Mouse (Mus musculus): ENCODE data around the gene Ptpn14. TPM values are rescaled to one million over a fixed set of nuclear protein-coding genes. Genes with fewer than 3 reads are reported as not detected.

Gene Ptpn14
- polyA plus RNA-seq, 1 experiment from 2014 or later: 1.9 TPM

DNA sequence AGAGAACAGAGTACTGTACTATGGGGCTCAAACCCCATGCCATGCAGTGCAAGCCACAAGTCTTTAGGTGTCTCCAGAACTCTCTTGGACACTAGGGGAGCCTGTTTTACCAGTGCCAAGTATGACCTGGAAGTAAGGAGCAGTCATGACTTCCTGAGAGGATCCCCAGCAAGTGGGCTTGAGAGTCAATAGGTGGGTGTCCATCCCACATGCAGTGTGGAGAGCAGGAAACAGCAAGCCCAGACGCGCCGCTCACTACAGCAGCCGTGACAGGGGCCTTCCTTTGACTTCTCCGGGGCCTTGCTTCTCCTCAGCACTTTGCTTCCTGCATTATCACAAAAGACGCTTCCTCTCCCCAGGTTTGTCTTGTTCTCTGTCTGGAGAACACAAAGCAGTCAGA lies 27.9 kb upstream of the Ptpn14 start:
- Histone ChIP-seq H3K27ac (no peak overlapping the region), H3K27me3 (0 out of 2 replicates have a peak, but pooled peaks cover 5% of the 10 kb centered on the region), H3K4me3 (no peak overlapping the region), H3K9ac (no peak overlapping the region; the same call in 1 of the 2 replicates), H3K4me2 (no peak overlapping the region), H3K9me3 (no peaks in the 10 kb centered on the region), H3K36me3 (no peaks in the 10 kb centered on the region), H3K4me1 (replicated peaks) (no peaks in the 10 kb centered on the region)
- no peak for ATAC-seq (ENCODE audit: low FRiP score)
- WGBS: 74% methylated on average over 6 of the region's 6 CpGs

DNA sequence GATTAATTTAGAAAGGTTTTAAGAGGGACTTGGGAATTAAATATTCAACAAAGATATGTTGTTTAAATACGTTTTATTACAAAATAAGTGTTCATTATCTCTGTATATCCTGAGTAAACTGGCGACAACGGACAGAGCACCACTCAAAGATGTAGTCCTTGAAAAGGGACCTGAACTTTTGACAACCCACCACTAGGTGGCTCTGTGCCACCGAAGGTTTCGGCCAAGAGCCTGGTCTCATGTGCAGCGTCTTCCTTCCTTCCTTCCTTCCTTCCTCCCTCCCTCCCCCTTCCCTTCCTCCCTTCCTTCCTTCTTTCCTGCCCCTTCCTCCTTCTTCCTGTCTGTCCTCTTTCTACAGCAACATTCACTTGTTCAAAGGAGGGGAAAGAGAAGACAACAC lies 27.1 kb upstream of the Ptpn14 start:
- Histone ChIP-seq H3K4me2 (no peak overlapping the region), H3K4me1 (replicated peaks) (no peaks in the 10 kb centered on the region), H3K27ac (no peak overlapping the region), H3K9me3 (no peaks in the 10 kb centered on the region), H3K4me3 (no peak overlapping the region), H3K36me3 (no peaks in the 10 kb centered on the region), H3K9ac (no peak overlapping the region), H3K27me3 (0 out of 2 replicates have a peak, but pooled peaks cover 5% of the 10 kb centered on the region)
- no peak for ATAC-seq (ENCODE audit: low FRiP score)
- 2% methylated on average over 6 of the region's 6 CpGs for WGBS

DNA sequence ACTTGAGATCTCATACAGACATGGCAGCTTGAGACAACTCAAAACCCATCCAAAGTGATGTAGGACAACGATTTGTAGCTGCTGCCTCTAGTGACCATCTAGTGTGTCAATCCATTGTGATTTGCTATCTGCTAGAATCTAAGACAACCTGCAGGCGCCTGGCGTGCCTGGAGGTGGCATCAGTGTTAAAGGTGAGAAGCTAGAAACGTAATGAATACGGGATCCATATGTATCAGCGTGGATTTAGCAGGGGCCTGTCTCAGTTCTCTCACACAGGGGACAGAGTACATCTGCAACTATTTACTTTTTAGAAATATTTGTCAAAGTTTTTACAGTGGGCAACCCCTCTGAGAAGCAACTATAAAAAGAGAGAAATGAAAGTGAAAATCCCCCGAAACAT lies 24.9 kb upstream of the Ptpn14 start:
- Histone ChIP-seq H3K36me3 (no peaks in the 10 kb centered on the region), H3K4me3 (no peak overlapping the region), H3K9me3 (no peaks in the 10 kb centered on the region), H3K4me1 (replicated peaks) (peaks cover 6% of the 10 kb centered on the region; the same call in 1 of the 2 replicates), H3K27ac (no peak overlapping the region), H3K9ac (no peak overlapping the region), H3K27me3 (0 out of 2 replicates have a peak, but pooled peaks cover 5% of the 10 kb centered on the region), H3K4me2 (no peak overlapping the region)
- 56% methylated on average over 7 of the region's 7 CpGs for WGBS
- no peak for ATAC-seq (ENCODE audit: low FRiP score)

DNA sequence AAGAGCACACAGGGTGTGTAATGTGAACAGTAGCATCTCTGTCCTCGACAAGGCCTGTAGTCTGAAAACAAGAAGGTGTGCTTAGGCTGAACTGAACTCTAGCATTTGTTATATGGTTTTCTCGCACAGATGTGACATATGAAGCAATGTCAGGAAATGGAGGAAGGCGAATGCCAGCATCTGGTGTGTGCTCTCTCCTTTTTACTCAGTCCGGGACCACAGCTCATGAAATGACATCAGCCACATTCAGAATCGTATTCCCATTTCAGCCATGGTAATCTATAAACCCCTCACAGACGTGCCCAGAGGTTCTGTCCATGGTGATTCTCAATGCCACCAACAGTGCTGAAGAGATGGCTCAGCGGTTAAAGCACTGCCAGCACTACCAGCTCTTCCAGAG lies 24.5 kb upstream of the Ptpn14 start:
- Histone ChIP-seq H3K9ac (no peak overlapping the region), H3K4me2 (no peak overlapping the region), H3K27me3 (0 out of 2 replicates have a peak, but pooled peaks cover 5% of the 10 kb centered on the region), H3K9me3 (no peaks in the 10 kb centered on the region), H3K4me3 (no peak overlapping the region), H3K4me1 (replicated peaks) (peaks cover 6% of the 10 kb centered on the region; the same call in 1 of the 2 replicates), H3K27ac (no peak overlapping the region), H3K36me3 (no peaks in the 10 kb centered on the region)
- WGBS: 84% methylated on average over 7 of the region's 7 CpGs
- ATAC-seq (ENCODE audit: low FRiP score): no peak

DNA sequence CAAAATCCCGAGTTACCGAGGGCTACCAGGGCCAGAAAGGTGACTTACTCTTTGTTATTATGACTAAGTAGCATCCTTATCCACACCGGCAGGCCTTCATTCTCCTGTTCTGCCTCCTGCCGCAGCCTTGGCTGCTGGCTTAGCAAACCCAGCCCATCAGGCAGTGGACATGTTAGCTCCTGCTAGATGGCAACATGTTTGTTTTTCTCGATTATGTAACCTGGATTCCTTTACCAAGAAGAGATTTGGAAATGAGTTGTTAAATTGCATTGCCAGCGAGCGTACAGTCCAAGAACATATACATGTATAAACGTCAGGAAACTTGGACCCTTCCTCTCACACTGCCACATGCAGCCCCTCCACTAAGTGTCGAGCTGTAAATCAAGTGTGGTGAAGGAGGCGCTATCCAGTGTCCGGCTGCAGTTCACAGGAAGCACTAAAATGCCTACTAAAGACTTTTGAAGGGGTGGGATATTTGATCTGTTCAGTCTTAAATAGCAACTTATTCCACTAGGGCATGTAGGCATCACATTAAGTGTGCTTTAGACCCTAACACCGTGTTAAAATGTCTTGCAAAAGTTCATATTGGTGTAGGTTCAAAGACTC lies 21.9 kb upstream of the Ptpn14 start:
- Histone ChIP-seq H3K27me3 (no peaks in the 10 kb centered on the region), H3K9me3 (no peaks in the 10 kb centered on the region)
- no peak for ATAC-seq (ENCODE audit: low FRiP score)

DNA sequence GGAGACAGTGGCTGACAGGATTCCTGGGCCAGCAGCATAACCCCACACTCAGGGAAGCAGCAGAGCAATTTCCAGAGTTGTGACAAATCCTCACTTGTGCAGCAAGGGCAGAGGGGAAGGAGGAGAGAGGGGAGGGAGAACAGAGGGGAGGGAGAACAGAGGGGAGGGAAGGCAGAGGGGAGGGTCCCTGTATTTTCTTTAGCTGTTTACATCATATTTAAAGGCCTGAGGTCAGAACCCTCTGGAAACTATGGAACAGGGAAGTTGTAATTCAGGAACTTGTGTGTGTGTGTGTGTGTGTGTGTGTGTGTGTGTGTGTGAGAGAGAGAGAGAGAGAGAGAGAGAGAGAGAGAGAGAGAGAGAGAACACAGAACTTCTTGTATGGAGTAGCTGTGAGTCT lies 21.1 kb upstream of the Ptpn14 start:
- no peak for ATAC-seq (ENCODE audit: low FRiP score)
- Histone ChIP-seq H3K4me1 (replicated peaks) (peaks cover 6% of the 10 kb centered on the region; the same call in 1 of the 2 replicates), H3K27ac (no peak overlapping the region), H3K4me2 (no peak overlapping the region), H3K9me3 (no peaks in the 10 kb centered on the region), H3K36me3 (no peaks in the 10 kb centered on the region), H3K4me3 (no peak overlapping the region), H3K27me3 (no peaks in the 10 kb centered on the region), H3K9ac (no peak overlapping the region)

More for the DNA sequence above, 21.9 kb upstream of the Ptpn14 start:
- 86% methylated on average over 12 of the region's 12 CpGs for WGBS
- Histone ChIP-seq H3K4me3 (no peak overlapping the region), H3K9ac (no peak overlapping the region), H3K4me1 (replicated peaks) (peaks cover 6% of the 10 kb centered on the region; the same call in 1 of the 2 replicates), H3K36me3 (no peaks in the 10 kb centered on the region), H3K27ac (no peak overlapping the region), H3K4me2 (no peak overlapping the region)

DNA sequence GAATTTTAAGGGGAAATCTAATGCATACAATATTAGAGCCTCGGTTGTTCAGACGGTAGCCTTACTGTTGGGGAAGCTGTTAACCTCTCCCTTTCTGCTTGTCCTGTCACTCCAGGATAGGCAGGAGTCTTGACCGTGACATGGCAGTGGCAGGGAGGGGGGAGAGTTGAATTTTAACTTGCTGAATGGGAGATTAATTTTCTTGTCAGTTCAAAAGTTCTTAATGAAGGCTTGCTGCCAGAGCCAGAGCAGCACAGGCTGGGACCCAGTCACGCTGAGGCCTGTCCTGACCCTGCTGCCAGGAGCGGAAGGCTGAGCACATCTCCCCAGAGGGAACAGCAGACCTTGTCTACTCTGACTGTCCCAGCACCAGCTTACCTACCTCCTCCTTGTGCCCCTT lies 20.6 kb upstream of the Ptpn14 start:
- Histone ChIP-seq H3K27ac (no peak overlapping the region), H3K27me3 (no peaks in the 10 kb centered on the region), H3K4me3 (no peak overlapping the region), H3K9ac (no peak overlapping the region), H3K36me3 (no peaks in the 10 kb centered on the region), H3K4me2 (no peak overlapping the region), H3K9me3 (no peaks in the 10 kb centered on the region), H3K4me1 (replicated peaks) (peaks cover 6% of the 10 kb centered on the region; the same call in 1 of the 2 replicates)
- ATAC-seq (ENCODE audit: low FRiP score): no peak
- WGBS: 24% methylated on average over 5 of the region's 5 CpGs

DNA sequence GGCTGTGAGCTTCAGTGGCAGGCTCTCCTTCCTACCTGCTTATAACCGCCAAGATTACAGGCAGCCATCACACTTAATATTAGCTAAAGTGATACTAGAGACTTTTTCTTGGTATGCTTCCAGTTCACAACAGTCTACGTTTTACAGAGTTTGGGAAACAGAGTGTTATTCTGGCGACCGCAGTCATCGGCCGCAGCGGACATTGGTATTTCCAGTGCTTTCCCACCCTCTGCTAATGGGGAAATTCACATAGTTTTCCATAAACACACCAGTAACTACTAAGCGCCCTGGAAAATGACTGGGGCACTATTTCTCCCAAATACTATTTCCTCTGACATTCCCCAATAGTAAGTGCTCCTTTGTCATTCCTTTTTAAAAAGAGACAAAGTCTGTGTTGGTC lies 19.1 kb upstream of the Ptpn14 start:
- Histone ChIP-seq H3K27me3 (no peaks in the 10 kb centered on the region), H3K9me3 (no peaks in the 10 kb centered on the region), H3K36me3 (no peaks in the 10 kb centered on the region), H3K27ac (no peak overlapping the region), H3K4me2 (no peak overlapping the region), H3K9ac (no peak overlapping the region), H3K4me3 (no peak overlapping the region), H3K4me1 (replicated peaks) (peaks cover 6% of the 10 kb centered on the region; the same call in 1 of the 2 replicates)
- 81% methylated on average over 8 of the region's 8 CpGs for WGBS
- no peak for ATAC-seq (ENCODE audit: low FRiP score)

DNA sequence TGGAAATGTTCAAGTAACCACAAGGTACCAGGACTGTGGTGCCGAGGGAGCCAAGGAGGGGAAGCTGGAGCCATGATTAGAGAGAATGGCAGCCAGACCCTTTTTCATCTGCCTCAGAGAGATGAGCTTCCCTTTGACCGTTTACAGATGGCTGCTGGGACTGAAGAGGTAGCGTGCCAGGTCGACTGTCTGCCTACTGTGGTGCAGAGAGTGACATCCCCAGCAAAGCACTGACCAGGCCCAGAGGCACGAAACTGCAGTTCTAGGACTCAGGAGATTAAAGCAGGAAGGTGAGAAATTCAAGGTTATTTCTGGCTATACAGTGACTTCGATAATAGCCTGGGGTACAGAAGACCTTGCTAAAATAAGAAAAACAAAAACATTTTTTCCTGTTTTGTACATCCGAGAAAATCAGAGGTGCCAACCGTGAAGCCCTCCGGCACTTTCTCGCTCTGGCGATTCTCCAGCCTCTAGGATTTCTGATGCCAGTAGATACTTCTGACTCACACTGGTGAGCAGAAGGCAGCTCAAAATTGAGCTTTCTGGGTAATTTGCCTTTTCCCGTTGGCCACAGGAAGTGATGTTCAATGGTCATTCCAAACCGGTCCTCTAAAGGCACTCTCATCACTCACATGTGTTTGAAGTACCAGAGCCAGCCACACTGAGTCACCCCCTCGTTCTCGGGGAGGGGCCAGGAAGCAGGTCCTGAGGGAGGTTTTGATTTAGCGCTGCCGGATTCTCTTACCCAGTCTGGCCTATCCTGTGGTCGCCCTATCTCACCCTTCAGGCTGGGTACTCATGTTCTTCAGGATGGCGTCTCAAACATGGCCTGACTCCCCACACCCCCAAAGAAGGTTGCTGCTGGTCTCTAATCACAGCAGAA lies 11.9 kb upstream of the Ptpn14 start:
- WGBS: 72% methylated on average over 19 of the region's 19 CpGs
- no peak overlapping the region for H3K4me3 ChIP-seq
- no peaks in the 10 kb centered on the region; the same call in 1 of the 2 replicates for H3K9me3 ChIP-seq
- ATAC-seq (ENCODE audit: low FRiP score): no peak
- H3K9ac ChIP-seq: no peak overlapping the region
- H3K27ac ChIP-seq: no peak overlapping the region
- no peaks in the 10 kb centered on the region for H3K4me1 ChIP-seq (replicated peaks)
- no peaks in the 10 kb centered on the region for H3K27me3 ChIP-seq
- H3K36me3 ChIP-seq: no peaks in the 10 kb centered on the region
- H3K4me2 ChIP-seq: no peak overlapping the region

DNA sequence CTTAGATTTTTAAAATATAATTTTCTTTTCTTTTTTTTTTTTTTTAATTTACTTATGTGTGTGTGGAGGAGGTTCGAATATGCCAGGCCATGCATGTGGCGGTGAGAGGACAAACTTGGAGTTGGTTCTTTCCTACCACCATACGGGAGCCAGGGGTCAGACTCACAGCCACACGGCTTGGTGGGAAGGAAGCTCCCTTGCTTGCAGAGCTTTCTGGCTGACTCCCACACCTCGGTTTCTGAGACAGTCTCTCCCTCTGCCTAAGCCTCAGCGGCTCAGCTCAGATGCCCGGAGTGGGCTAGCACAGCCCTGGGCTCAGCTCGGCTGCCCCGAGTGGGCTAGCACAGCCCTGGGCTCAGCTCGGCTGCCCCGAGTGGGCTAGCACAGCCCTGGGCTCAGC lies 10.5 kb upstream of the Ptpn14 start:
- no peak overlapping the region for H3K4me2 ChIP-seq

DNA sequence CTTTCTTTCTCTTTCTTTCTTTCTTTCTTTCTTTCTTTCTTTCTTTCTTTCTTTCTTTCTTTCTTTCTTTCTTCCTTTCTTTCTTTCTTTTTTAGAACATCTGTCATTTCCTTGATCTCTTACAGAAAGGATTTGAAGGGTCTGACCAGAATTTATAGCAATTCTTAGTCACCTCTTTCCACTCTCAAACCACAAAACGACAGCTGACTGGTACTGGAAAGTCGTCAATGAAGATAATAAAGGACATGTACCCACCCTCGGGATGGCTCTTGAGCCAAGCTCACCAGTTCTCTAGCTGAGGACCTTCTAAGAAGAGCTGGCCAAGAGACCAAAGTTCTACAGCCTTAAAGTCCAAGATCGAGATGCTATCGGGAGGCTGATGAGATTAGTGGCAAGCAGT lies 9.5 kb upstream of the Ptpn14 start:
- Histone ChIP-seq H3K27me3 (no peaks in the 10 kb centered on the region), H3K4me2 (no peak overlapping the region), H3K36me3 (no peaks in the 10 kb centered on the region), H3K9ac (no peak overlapping the region), H3K4me3 (no peak overlapping the region), H3K9me3 (no peaks in the 10 kb centered on the region; the same call in 1 of the 2 replicates), H3K27ac (no peak overlapping the region), H3K4me1 (replicated peaks) (no peaks in the 10 kb centered on the region)
- WGBS: 80% methylated on average over 5 of the region's 5 CpGs
- ATAC-seq (ENCODE audit: low FRiP score): no peak

More for the DNA sequence above, 10.5 kb upstream of the Ptpn14 start:
- Histone ChIP-seq H3K4me3 (no peak overlapping the region), H3K9ac (no peak overlapping the region), H3K9me3 (no peaks in the 10 kb centered on the region; the same call in 1 of the 2 replicates), H3K4me1 (replicated peaks) (no peaks in the 10 kb centered on the region), H3K27me3 (no peaks in the 10 kb centered on the region), H3K36me3 (no peaks in the 10 kb centered on the region), H3K27ac (no peak overlapping the region)
- WGBS: 87% methylated on average over 11 of the region's 11 CpGs
- no peak for ATAC-seq (ENCODE audit: low FRiP score)

DNA sequence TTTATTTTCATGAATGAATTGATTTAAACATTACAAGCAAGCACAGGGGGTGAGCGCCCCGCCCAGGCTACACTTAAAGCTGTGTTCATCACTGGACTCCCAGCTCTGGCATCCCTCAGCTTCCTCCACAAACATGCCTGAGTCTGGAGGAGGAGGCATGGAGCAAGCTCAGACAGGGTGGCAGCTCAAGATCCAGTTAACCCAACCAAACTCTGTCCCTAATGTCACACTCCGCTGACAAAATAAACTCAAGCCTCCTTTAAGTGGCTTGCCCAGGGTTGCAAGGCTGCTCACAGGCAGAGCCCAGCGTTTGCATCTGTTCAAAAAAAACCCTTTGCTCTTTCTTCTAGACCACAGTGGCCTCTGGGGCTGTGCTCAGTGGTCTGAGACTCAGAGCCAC lies 1.9 kb upstream of the Ptpn14 start:
- no peak for ATAC-seq (ENCODE audit: low FRiP score)
- WGBS: 71% methylated on average over 4 of the region's 4 CpGs
- Histone ChIP-seq H3K36me3 (no peaks in the 10 kb centered on the region), H3K4me1 (replicated peaks) (peaks cover 28% of the 10 kb centered on the region), H3K27me3 (peaks cover 57% of the 10 kb centered on the region), H3K4me2 (no peak overlapping the region), H3K9me3 (no peaks in the 10 kb centered on the region), H3K4me3 (no peak overlapping the region), H3K27ac (no peak overlapping the region), H3K9ac (no peak overlapping the region)
